Mouse (Mus musculus) MEL (cell line): ENCODE measurements around the gene Kat6b. TPM values are rescaled to one million over a fixed set of nuclear protein-coding genes. Genes with fewer than 3 reads are reported as not detected.

Experiments used
- DNase-seq: peaks from one replicate; pipeline ENCODE4 v3.0.0; 2011; ENCODE audit warnings: low read depth, low spot score
- H3K27ac ChIP-seq: 2 replicates; pipeline ENCODE4 v1.5.1; 2012; ENCODE audit warnings: low read depth, mild to moderate bottlenecking, control low read depth, low read length, moderate library complexity; ENCODE audit not compliant: control insufficient read depth
- H3K27me3 ChIP-seq, 2 experiments: fragments of 150-350 bp in 1 of 2; sonication (generic) in 1 of 2; 2 replicates each; pipeline ENCODE4 v1.6.1; 2012; ENCODE audit warnings: low read length in 2 of 2, mild to moderate bottlenecking in 2 of 2, improper control_type of control experiment in 1 of 2, moderate library complexity in 1 of 2; ENCODE audit not compliant: insufficient read depth in 2 of 2, control insufficient read depth in 1 of 2
- H3K36me3 ChIP-seq, 2 experiments: 2 replicates each; pipeline ENCODE4 v1.6.1; 2012 to 2014; ENCODE audit warnings: low read length in 2 of 2, improper control_type of control experiment in 1 of 2, inconsistent platforms in 1 of 2, mild to moderate bottlenecking in 1 of 2; ENCODE audit not compliant: insufficient read depth in 2 of 2, control insufficient read depth in 1 of 2
- H3K4me1 ChIP-seq, 2 experiments: fragments of 150-350 bp in 1 of 2; sonication (generic) in 1 of 2; 2 replicates each; pipeline ENCODE4 v1.6.1; 2012; ENCODE audit warnings: low read length in 2 of 2, improper control_type of control experiment in 1 of 2, mild to moderate bottlenecking in 1 of 2; ENCODE audit not compliant: insufficient read depth in 2 of 2, control insufficient read depth in 1 of 2
- H3K4me3 ChIP-seq, 2 experiments: fragments of 150-350 bp in 1 of 2; sonication (generic) in 1 of 2; 2 replicates each; pipeline ENCODE4 v1.5.1; 2012; ENCODE audit warnings: low read depth in 2 of 2, low read length in 2 of 2, mild to moderate bottlenecking in 2 of 2, moderate library complexity in 2 of 2, control low read depth in 1 of 2, improper control_type of control experiment in 1 of 2; ENCODE audit not compliant: control insufficient read depth in 1 of 2, insufficient read depth in 1 of 2
- H3K79me2 ChIP-seq: 2 replicates; pipeline ENCODE4 v1.6.1; 2012; ENCODE audit warnings: mild to moderate bottlenecking, low read length, moderate library complexity; ENCODE audit not compliant: control insufficient read depth, poor library complexity, insufficient read depth
- H3K9ac ChIP-seq: 2 replicates; pipeline ENCODE4 v1.6.1; 2012; ENCODE audit warnings: low read depth, mild to moderate bottlenecking, control low read depth, low read length, moderate library complexity; ENCODE audit not compliant: control insufficient read depth, poor library complexity, severe bottlenecking
- H3K9me3 ChIP-seq: fragments of 150-350 bp; sonication (generic); replicated peaks from 2 replicates; pipeline ENCODE4 v1.6.1; 2012; ENCODE audit warnings: mild to moderate bottlenecking, low read length, improper control_type of control experiment, moderate library complexity; ENCODE audit not compliant: insufficient read depth
- BHLHE40 ChIP-seq: IDR thresholded peaks from 2 replicates; pipeline ENCODE4 v1.6.1; 2012; ENCODE audit warnings: low read depth, mild to moderate bottlenecking, inconsistent platforms, low read length, improper control_type of control experiment, borderline replicate concordance
- CHD1 ChIP-seq: IDR thresholded peaks from 2 replicates; pipeline ENCODE4 v1.6.1; 2012; ENCODE audit warnings: low read depth, mild to moderate bottlenecking, inconsistent platforms, low read length, improper control_type of control experiment
- CTCF ChIP-seq, 3 experiments: IDR thresholded peaks in 2 of 3; conservative IDR thresholded peaks in 1 of 3; 2 replicates each; pipeline ENCODE4 v1.5.1; 2011 to 2012; ENCODE audit warnings: low read length in 3 of 3, low read depth in 2 of 3, mild to moderate bottlenecking in 2 of 3, improper control_type of control experiment in 1 of 3, inconsistent platforms in 1 of 3, mixed read lengths in 1 of 3, moderate library complexity in 1 of 3; ENCODE audit not compliant: control insufficient read depth in 1 of 3, insufficient read depth in 1 of 3, poor library complexity in 1 of 3, severe bottlenecking in 1 of 3
- ELF1 ChIP-seq: IDR thresholded peaks from 2 replicates; pipeline ENCODE4 v1.6.1; 2014; ENCODE audit warnings: low read depth, mild to moderate bottlenecking, inconsistent platforms, low read length, improper control_type of control experiment, moderate library complexity
- EP300 ChIP-seq, 2 experiments: IDR thresholded peaks; 2 replicates each; pipeline ENCODE4 v1.6.1; 2011; ENCODE audit warnings: improper control_type of control experiment in 2 of 2, low read length in 2 of 2, low read depth in 1 of 2, mild to moderate bottlenecking in 1 of 2
- ETS1 ChIP-seq: IDR thresholded peaks from 2 replicates; pipeline ENCODE4 v1.6.1; 2012; ENCODE audit warnings: low read depth, mild to moderate bottlenecking, inconsistent platforms, low read length, improper control_type of control experiment, moderate library complexity
- GATA1 ChIP-seq: IDR thresholded peaks from 2 replicates; pipeline ENCODE4 v1.6.1; 2011; ENCODE audit warnings: low read depth, low read length, improper control_type of control experiment
- JUND ChIP-seq: IDR thresholded peaks from 2 replicates; pipeline ENCODE4 v1.6.1; 2011; ENCODE audit warnings: low read depth, mild to moderate bottlenecking, improper control_type of control experiment, low read length
- KAT2A ChIP-seq: conservative IDR thresholded peaks from 2 replicates; pipeline ENCODE4 v1.6.1; 2012; ENCODE audit warnings: low read depth, low read length, improper control_type of control experiment, inconsistent platforms
- MAFK ChIP-seq: IDR thresholded peaks from 2 replicates; pipeline ENCODE4 v1.6.1; 2011; ENCODE audit warnings: low read depth, mild to moderate bottlenecking, low read length, improper control_type of control experiment, borderline replicate concordance
- MAX ChIP-seq: IDR thresholded peaks from 2 replicates; pipeline ENCODE4 v1.6.1; 2011; ENCODE audit warnings: low read length, improper control_type of control experiment
- MYB ChIP-seq: IDR thresholded peaks from 2 replicates; pipeline ENCODE4 v1.6.1; 2011; ENCODE audit warnings: mild to moderate bottlenecking, low read depth, low read length, improper control_type of control experiment
- MYC ChIP-seq: IDR thresholded peaks from 2 replicates; pipeline ENCODE4 v1.6.1; 2011; ENCODE audit warnings: low read depth, mild to moderate bottlenecking, low read length, improper control_type of control experiment, moderate library complexity
- NELFE ChIP-seq: IDR thresholded peaks from 2 replicates; pipeline ENCODE4 v1.6.1; 2011; ENCODE audit warnings: low read depth, low read length, improper control_type of control experiment
- NRF1 ChIP-seq: IDR thresholded peaks from 2 replicates; pipeline ENCODE4 v1.6.1; 2014; ENCODE audit warnings: low read depth, mild to moderate bottlenecking, inconsistent platforms, low read length, improper control_type of control experiment, moderate library complexity; ENCODE audit not compliant: poor library complexity, insufficient read depth, severe bottlenecking
- POLR2A ChIP-seq, 2 experiments: IDR thresholded peaks; 2 replicates each; pipeline ENCODE4 v1.6.1; 2011 to 2012; ENCODE audit warnings: low read length in 2 of 2, mild to moderate bottlenecking in 2 of 2, control low read depth in 1 of 2, improper control_type of control experiment in 1 of 2, low read depth in 1 of 2, moderate library complexity in 1 of 2; ENCODE audit not compliant: control insufficient read depth in 1 of 2, insufficient read depth in 1 of 2, poor library complexity in 1 of 2
- POLR2AphosphoS5 ChIP-seq: IDR thresholded peaks from 2 replicates; pipeline ENCODE4 v1.6.1; 2012; ENCODE audit warnings: low read depth, borderline replicate concordance, mild to moderate bottlenecking, inconsistent platforms, low read length, moderate library complexity, mixed read lengths
- RAD21 ChIP-seq: IDR thresholded peaks from 2 replicates; pipeline ENCODE4 v1.6.1; 2011; ENCODE audit warnings: mild to moderate bottlenecking, low read depth, low read length, improper control_type of control experiment
- SMC3 ChIP-seq: IDR thresholded peaks from 2 replicates; pipeline ENCODE4 v1.6.1; 2011; ENCODE audit warnings: low read depth, low read length, improper control_type of control experiment
- TCF12 ChIP-seq: IDR thresholded peaks from 2 replicates; pipeline ENCODE4 v1.6.1; 2014; ENCODE audit warnings: low read depth, mild to moderate bottlenecking, inconsistent platforms, low read length, improper control_type of control experiment, moderate library complexity
- ZNF384 ChIP-seq: IDR thresholded peaks from 2 replicates; pipeline ENCODE4 v1.6.1; 2012; ENCODE audit warnings: low read depth, mild to moderate bottlenecking, inconsistent platforms, low read length, improper control_type of control experiment
- polyA plus RNA-seq, 2 experiments: library from polyadenylated mRNA; stranded (reverse) in 1 of 2; unstranded in 1 of 2; fragments of >175 nt in 1 of 2; fragments of >200 nt in 1 of 2; gene quantifications; 2 replicates each; pipeline versions ENCODE4 v1.2.1 to v1.2.4; 2012; ENCODE audit warnings: low replicate concordance in 2 of 2, low read depth in 1 of 2; ENCODE audit not compliant: insufficient read length in 2 of 2, insufficient read depth in 1 of 2, missing spikeins in 1 of 2
- total RNA-seq: library from RNA; depleted of rRNA; stranded (reverse); fragments of 300-350 nt; gene quantifications from 2 replicates; pipeline ENCODE4 v1.2.3, GENCODE M21; 2012

Kat6b gene
- total and polyA plus RNA-seq, 3 experiments, result 1.8 to 5.4 TPM; not detected in 1

GRCm38 (mm10) chr14:21592152-21592551 lies 110.9 kb downstream of the Kat6b start:
- Histone ChIP-seq H3K36me3 (peaks cover 0 to 12% of the 10 kb centered on the region in 2 experiments; a peak in 2 of 4 replicates), H3K27me3 (no peaks in the 10 kb centered on the region), H3K4me1 (peaks cover 7 to 13% of the 10 kb centered on the region in 2 experiments), H3K27ac (no peak overlapping the region), H3K9me3 (no peaks in the 10 kb centered on the region), H3K9ac (no peak overlapping the region), H3K4me3 (no peak overlapping the region), H3K79me2 (no peaks in the 10 kb centered on the region)
- DNase-seq, result peak; percentile 48
- TF ChIP-seq ELF1 (no peak), MYB (no peak), SMC3 (peak; percentile 37; the same call in 1 of the 2 replicates), BHLHE40 (no peak), CTCF (IDR thresholded peaks at IDR 0.05 in 2 of 3, conservative IDR thresholded peaks at IDR 0.05 in 1 of 3; ENCODE audit: control insufficient read depth in 1 of 3, insufficient read depth in 1 of 3, low read depth in 2 of 3, low read length in 3 of 3, poor library complexity in 1 of 3, severe bottlenecking in 1 of 3) (peak; percentile 48 to 64 (median 54)), RAD21 (peak; percentile 37)

GRCm38 (mm10) chr14:21592985-21593750 lies 111.9 kb downstream of the Kat6b start:
- no peaks in the 10 kb centered on the region for H3K79me2 ChIP-seq
- H3K4me3 ChIP-seq, result no peak overlapping the region
- H3K27ac ChIP-seq, result no peak overlapping the region
- H3K27me3 ChIP-seq, result no peaks in the 10 kb centered on the region
- H3K36me3 ChIP-seq, result peaks cover 0 to 9% of the 10 kb centered on the region in 2 experiments; a peak in 2 of 4 replicates
- TF ChIP-seq CTCF (IDR thresholded peaks at IDR 0.05 in 2 of 3, conservative IDR thresholded peaks at IDR 0.05 in 1 of 3; ENCODE audit: control insufficient read depth in 1 of 3, insufficient read depth in 1 of 3, low read depth in 2 of 3, low read length in 3 of 3, poor library complexity in 1 of 3, severe bottlenecking in 1 of 3), result no peak
- no peak for TF ChIP-seq MYC
- TF ChIP-seq MAX, result no peak
- TF ChIP-seq KAT2A, result no peak
- TF ChIP-seq POLR2A (IDR thresholded peaks at IDR 0.05; ENCODE audit: control insufficient read depth in 1 of 2, insufficient read depth in 1 of 2, low read depth in 1 of 2, low read length in 2 of 2, poor library complexity in 1 of 2), result no peak
- TF ChIP-seq ZNF384, result no peak
- TF ChIP-seq TCF12, result no peak
- no peak for TF ChIP-seq CHD1
- TF ChIP-seq NRF1, result no peak
- no peak for TF ChIP-seq RAD21
- no peak for TF ChIP-seq NELFE
- no peak for TF ChIP-seq ELF1
- no peak for TF ChIP-seq JUND
- TF ChIP-seq MAFK, result no peak
- TF ChIP-seq ETS1, result no peak
- no peak for TF ChIP-seq POLR2AphosphoS5
- TF ChIP-seq EP300 (IDR thresholded peaks at IDR 0.05; ENCODE audit: low read depth in 1 of 2, low read length in 2 of 2), result no peak
- TF ChIP-seq GATA1, result no peak
- H3K9me3 ChIP-seq, result no peaks in the 10 kb centered on the region
- H3K4me1 ChIP-seq, result peaks cover 7 to 8% of the 10 kb centered on the region in 2 experiments
- H3K9ac ChIP-seq, result no peak overlapping the region
- DNase-seq, result no peak
